Mouse (Mus musculus): ENCODE results near the gene Sgk1. TPM values are rescaled to one million over a fixed set of nuclear protein-coding genes. Genes with fewer than 3 reads are reported as not detected.

The Sgk1 gene
- polyA plus RNA-seq, 1 experiment from 2014 or later, result 16.3 TPM

DNA sequence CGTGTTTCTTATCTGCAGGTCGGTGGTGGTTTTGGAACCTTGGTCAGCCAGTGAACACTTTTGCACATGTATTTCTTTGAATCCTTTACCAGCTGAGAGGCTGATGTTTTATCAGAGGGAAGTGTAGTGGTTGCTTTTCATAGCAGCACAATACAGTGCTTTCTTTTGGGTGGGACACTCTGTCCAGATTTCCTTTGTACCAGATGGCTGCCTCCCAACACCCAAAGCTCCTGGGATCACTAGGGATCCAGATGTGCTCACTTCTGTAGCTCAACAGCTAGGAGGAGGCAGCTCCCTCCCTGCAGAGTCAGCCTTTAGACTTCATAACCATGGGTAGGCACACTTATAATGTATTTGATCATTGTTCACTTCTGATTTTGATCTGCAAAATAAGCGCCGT, 70.5 kb downstream of the Sgk1 start:
- H3K27ac ChIP-seq, result no peak overlapping the region
- no peaks in the 10 kb centered on the region for H3K9me3 ChIP-seq (replicated peaks)
- H3K4me2 ChIP-seq, result no peak overlapping the region
- no peak for ATAC-seq
- no peak overlapping the region for H3K4me3 ChIP-seq
- H3K4me1 ChIP-seq, result no peaks in the 10 kb centered on the region
- no peak overlapping the region for H3K9ac ChIP-seq
- H3K27me3 ChIP-seq, result no peaks in the 10 kb centered on the region
- WGBS, result 85% methylated on average over 4 of the region's 4 CpGs
- H3K36me3 ChIP-seq (ENCODE audit: poor library complexity, severe bottlenecking), result no peaks in the 10 kb centered on the region

DNA sequence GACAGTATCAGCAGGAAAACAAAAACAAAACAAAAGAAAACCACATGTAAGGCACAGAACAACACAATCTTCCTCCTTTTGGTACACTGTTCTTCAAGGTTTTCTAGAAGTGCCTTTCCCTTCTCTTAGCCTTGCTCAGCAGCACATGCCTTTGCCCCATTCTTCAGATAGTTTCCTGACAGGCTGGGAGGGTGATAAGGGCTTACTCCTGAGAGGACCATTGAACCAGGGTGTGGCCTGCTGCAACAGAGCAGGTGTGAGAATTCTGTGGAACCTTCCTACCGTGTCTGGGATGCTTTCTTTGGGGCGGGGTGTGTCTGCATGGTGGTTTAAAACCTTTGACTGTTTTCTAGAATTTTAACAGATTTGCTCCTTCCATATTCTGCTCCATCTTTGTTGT, 79.1 kb downstream of the Sgk1 start:
- H3K27ac ChIP-seq, result no peak overlapping the region
- H3K27me3 ChIP-seq, result no peaks in the 10 kb centered on the region
- no peak overlapping the region for H3K4me2 ChIP-seq
- no peak for ATAC-seq
- no peaks in the 10 kb centered on the region for H3K36me3 ChIP-seq (ENCODE audit: poor library complexity, severe bottlenecking)
- H3K4me3 ChIP-seq, result no peak overlapping the region
- WGBS, result 79% methylated on average over 2 of the region's 2 CpGs
- no peaks in the 10 kb centered on the region for H3K9me3 ChIP-seq (replicated peaks)
- no peaks in the 10 kb centered on the region for H3K4me1 ChIP-seq
- no peak overlapping the region for H3K9ac ChIP-seq

DNA sequence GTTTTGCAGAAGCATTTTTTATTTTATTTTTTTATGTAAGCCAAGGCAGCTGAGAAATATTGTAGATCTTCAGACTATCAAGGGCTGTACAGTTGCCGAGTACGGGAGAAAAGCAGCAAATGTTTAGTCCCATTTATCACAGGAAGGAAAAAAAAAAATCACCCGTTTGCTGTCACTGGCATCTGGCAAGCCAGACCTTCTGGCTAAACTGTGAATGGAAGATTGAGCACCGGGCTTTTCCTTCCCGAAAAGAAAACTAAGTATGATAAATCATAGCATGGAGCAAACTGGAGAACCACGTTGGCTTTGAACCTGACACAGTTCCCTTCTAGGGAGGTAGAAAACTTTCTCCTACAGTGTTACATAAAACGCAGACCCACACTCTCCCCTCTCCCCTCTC, 81.0 kb downstream of the Sgk1 start:
- Histone ChIP-seq H3K9ac (no peak overlapping the region), H3K9me3 (replicated peaks) (no peaks in the 10 kb centered on the region), H3K4me2 (no peak overlapping the region), H3K27me3 (no peaks in the 10 kb centered on the region), H3K36me3 (ENCODE audit: poor library complexity, severe bottlenecking) (no peaks in the 10 kb centered on the region), H3K4me1 (no peaks in the 10 kb centered on the region), H3K27ac (no peak overlapping the region), H3K4me3 (no peak overlapping the region)
- 86% methylated on average over 7 of the region's 7 CpGs for WGBS
- no peak for ATAC-seq

DNA sequence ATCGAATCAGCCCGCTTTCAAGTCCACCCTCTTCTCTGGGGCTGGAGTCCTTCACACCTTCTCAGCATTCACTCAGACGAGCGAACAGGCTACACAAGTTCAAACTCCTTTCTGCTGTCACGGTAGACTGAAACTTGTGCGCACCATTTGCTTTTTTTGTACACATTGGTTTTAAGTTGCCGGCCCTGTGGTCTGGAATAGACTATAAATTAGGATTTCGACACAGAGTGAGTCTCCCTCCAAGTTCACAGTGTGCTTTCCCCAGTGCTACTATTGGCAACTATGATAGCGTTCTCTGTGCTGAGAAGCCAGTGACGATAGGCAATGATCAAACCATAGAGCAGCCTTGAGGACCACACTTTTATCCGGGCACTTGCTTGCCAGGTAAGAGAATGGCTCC, 91.7 kb downstream of the Sgk1 start:
- Histone ChIP-seq H3K4me1 (no peaks in the 10 kb centered on the region), H3K4me3 (no peak overlapping the region), H3K36me3 (ENCODE audit: poor library complexity, severe bottlenecking) (no peaks in the 10 kb centered on the region), H3K9ac (no peak overlapping the region), H3K4me2 (no peak overlapping the region), H3K27me3 (no peaks in the 10 kb centered on the region), H3K27ac (no peak overlapping the region), H3K9me3 (replicated peaks) (no peaks in the 10 kb centered on the region)
- ATAC-seq, result no peak
- 94% methylated on average over 11 of the region's 11 CpGs for WGBS

DNA sequence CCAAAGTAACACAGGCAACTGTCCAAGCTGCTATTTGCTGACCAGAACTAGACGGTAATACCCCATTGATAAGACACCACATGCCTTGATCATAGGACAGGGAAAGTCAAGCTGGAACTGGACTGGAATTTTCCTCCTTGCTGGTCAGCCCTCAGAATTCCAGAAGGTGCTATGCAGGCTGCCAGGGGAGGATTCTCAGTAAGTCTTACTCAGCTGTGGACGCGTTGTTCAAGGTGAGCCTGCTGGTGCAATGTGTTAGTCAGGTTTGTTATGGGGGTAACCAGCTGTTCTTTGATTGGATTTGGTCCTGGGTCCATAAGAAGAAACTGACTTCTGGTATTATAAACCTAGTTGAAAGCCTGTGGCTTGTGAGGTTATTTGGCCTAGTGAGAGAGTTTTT, 92.8 kb downstream of the Sgk1 start:
- Histone ChIP-seq H3K9me3 (replicated peaks) (no peaks in the 10 kb centered on the region), H3K4me2 (no peak overlapping the region), H3K9ac (no peak overlapping the region), H3K4me3 (no peak overlapping the region), H3K27ac (no peak overlapping the region), H3K36me3 (ENCODE audit: poor library complexity, severe bottlenecking) (no peaks in the 10 kb centered on the region), H3K4me1 (no peaks in the 10 kb centered on the region), H3K27me3 (no peaks in the 10 kb centered on the region)
- no peak for ATAC-seq
- 97% methylated on average over 3 of the region's 3 CpGs for WGBS

DNA sequence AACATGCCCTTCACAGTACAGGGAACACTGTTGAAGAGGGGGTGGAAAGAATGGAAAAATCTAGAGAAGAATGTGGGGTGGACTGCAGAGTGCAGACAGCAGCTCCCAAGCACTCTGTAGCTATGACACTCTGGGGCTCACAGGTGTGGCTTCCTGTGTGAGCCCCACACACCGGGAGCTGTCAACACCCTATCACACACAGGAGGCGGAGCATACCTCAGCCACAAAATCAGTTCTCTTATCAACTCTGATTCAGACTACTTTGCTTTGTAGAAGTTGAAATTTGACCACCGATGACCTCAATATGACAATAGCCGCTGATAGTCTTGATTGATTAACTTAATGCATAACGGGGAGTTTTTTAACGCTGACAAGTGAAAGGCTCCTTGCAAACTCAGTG, 93.4 kb downstream of the Sgk1 start:
- no peak overlapping the region for H3K4me2 ChIP-seq
- no peak overlapping the region for H3K27ac ChIP-seq
- no peak overlapping the region for H3K9ac ChIP-seq
- H3K9me3 ChIP-seq (replicated peaks), result no peaks in the 10 kb centered on the region
- no peaks in the 10 kb centered on the region for H3K4me1 ChIP-seq
- H3K36me3 ChIP-seq (ENCODE audit: poor library complexity, severe bottlenecking), result no peaks in the 10 kb centered on the region
- no peak for ATAC-seq
- H3K4me3 ChIP-seq, result no peak overlapping the region
- no peaks in the 10 kb centered on the region for H3K27me3 ChIP-seq
- 88% methylated on average over 6 of the region's 6 CpGs for WGBS

DNA sequence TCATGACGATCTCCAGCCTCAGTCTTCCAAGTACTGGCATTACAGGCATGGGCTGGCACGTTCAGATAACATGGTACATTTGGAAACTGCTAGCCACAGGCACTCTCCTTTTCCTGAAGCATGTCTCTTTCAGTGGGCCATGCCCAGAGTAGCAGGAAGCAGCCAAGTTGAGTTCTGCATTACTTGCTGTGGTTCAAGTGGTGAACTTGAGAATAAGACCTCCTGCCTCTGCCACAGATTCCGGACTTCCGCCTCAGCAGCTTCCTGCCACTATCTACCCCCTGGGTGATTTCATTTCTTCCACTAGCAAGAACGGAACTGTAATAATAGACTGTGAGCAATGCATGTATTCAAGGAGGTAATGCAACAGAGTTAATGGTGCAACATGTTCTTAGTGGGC, 94.3 kb downstream of the Sgk1 start:
- no peaks in the 10 kb centered on the region for H3K36me3 ChIP-seq (ENCODE audit: poor library complexity, severe bottlenecking)
- no peaks in the 10 kb centered on the region for H3K27me3 ChIP-seq
- ATAC-seq, result no peak
- H3K4me2 ChIP-seq, result no peak overlapping the region
- no peak overlapping the region for H3K4me3 ChIP-seq
- no peak overlapping the region for H3K27ac ChIP-seq
- no peaks in the 10 kb centered on the region for H3K9me3 ChIP-seq (replicated peaks)
- no peaks in the 10 kb centered on the region for H3K4me1 ChIP-seq
- no peak overlapping the region for H3K9ac ChIP-seq
- 92% methylated on average over 5 of the region's 5 CpGs for WGBS

DNA sequence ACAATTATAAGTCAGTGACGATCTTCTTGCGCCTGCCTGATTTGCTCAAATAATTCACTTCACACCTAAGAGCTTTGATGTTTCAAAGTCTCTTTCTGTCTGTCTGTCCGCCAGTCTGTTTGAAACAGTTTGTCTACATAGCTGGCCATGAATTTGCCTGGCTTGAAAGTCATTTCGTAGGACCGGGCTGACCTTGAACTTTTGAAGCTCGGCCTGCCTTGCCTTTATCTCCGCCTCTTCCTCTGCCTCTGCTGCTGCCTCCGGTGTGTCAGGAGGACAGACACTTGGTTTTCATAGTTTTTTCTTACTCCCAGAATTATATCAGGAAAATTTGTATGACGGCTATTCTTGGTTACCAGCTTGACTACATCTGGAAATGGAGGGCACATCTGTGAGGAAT, 96.4 kb downstream of the Sgk1 start:
- Histone ChIP-seq H3K4me3 (no peak overlapping the region), H3K9ac (no peak overlapping the region), H3K27ac (no peak overlapping the region), H3K4me2 (no peak overlapping the region), H3K9me3 (replicated peaks) (no peaks in the 10 kb centered on the region), H3K4me1 (no peaks in the 10 kb centered on the region), H3K36me3 (ENCODE audit: poor library complexity, severe bottlenecking) (no peaks in the 10 kb centered on the region), H3K27me3 (no peaks in the 10 kb centered on the region)
- 91% methylated on average over 9 of the region's 9 CpGs for WGBS
- no peak for ATAC-seq

DNA sequence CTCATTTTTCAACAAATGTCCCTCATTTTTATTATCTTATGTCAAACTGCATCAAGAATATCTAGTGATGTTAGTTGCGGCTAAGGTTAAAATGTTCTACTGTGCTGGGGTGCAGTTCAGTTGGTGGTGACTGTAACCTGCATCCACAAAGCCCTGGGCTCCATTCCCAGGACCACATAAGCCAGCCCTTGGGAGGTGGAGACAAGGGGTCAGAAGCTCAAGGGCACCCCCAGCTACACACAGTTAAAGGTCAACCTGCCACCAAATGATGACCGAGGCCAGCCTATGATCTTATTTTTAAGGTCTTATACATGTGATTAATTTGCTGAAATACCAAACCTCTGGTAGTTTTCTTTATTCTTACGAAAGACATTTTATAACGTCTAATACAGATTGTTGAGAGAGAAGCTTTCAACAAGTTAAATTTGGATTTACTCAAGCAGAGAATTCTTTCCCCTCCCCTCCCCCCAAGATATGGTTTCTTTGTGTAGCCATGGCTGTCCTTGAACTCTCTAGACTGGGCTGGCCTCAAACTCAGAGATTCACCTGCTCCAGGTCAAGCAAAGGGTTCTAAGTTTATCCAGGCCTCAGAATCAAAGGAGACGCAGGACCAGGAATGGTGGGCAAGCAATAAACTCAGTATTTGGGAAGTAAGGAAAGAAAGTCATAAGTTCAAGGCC, 97.4 kb downstream of the Sgk1 start:
- no peak for ATAC-seq
- Histone ChIP-seq H3K9me3 (replicated peaks) (no peaks in the 10 kb centered on the region), H3K4me1 (no peaks in the 10 kb centered on the region), H3K4me3 (no peak overlapping the region), H3K27me3 (no peaks in the 10 kb centered on the region), H3K36me3 (ENCODE audit: poor library complexity, severe bottlenecking) (no peaks in the 10 kb centered on the region), H3K9ac (no peak overlapping the region), H3K4me2 (no peak overlapping the region), H3K27ac (no peak overlapping the region)
- 94% methylated on average over 5 of the region's 5 CpGs for WGBS

DNA sequence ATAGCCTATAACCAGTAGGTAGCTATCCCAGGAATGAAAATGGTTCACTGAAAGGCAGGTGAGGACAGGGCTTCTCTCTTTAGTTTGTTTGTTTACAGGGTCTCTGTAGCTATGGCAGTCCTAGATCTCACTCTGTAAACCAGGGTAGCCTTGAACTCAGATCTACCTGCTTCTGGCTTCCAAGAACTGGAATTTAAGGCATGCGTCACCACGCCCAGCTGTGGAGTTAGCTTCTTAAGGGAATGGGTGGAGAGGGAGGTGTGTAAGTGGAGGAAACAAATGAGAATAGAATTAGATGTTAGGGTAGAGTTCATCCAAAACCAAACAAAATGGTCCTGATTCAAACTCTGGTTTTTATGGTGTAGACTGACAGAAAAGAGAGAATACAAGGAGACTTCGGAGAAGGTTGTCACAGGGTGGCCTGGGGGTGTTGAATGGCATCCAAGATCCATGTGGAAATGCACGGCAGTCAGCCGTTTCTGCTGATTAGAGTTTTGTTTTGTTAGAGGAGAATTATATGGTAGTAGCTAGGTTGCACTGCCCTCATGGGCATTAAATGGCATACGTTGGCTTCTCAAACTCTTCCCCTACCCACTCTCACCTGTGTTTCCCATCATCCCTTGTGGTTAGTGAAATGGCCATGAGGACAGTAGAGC, 98.9 kb downstream of the Sgk1 start:
- Histone ChIP-seq H3K4me2 (no peak overlapping the region), H3K27me3 (no peaks in the 10 kb centered on the region), H3K27ac (no peak overlapping the region), H3K4me3 (no peak overlapping the region), H3K4me1 (no peaks in the 10 kb centered on the region), H3K9me3 (replicated peaks) (no peaks in the 10 kb centered on the region), H3K9ac (no peak overlapping the region), H3K36me3 (ENCODE audit: poor library complexity, severe bottlenecking) (no peaks in the 10 kb centered on the region)
- no peak for ATAC-seq
- 84% methylated on average over 6 of the region's 6 CpGs for WGBS

DNA sequence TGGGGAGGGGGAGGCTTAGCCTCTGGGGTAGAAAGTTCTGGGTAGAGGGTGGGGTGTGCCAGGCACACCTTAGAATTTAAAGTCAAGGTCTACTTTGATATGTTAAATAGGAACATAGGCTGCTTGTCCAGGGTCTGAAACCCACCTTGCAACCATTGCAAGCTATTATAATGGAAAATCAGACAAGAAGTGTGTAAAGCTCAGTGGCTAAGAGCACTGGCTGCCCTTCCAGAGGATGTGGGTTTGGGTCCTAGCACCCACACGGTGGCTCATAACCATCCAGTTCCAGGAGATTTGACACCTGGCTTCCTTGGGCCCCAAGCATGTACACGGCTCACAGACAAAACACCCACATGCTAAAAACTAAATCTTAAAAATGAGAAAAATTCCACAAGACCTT, 100.3 kb downstream of the Sgk1 start:
- no peaks in the 10 kb centered on the region for H3K27me3 ChIP-seq
- 91% methylated on average over 2 of the region's 2 CpGs for WGBS

DNA sequence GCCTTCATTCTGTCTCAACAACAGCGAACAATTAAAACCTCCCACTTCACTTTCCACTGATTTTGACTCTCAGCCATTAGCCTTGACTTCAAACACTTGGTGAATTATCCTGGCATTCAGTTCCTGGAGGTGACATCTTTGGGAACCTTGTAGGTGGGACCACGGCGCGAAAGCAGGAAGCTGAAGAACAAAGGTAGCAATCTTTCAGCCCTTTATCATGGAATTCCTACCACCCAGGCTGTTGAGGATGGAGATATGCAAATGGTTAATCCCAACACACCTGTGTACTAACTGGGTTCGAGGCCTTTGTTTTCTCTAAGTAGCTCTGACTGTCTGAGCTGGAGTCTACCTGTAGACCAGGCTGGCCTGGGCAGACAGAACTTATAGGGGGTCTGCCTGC, 106.5 kb downstream of the Sgk1 start:
- Histone ChIP-seq H3K4me2 (no peak overlapping the region), H3K36me3 (ENCODE audit: poor library complexity, severe bottlenecking) (no peaks in the 10 kb centered on the region), H3K4me1 (peaks cover 11% of the 10 kb centered on the region), H3K27ac (no peak overlapping the region), H3K9ac (no peak overlapping the region), H3K27me3 (peaks cover 19% of the 10 kb centered on the region), H3K9me3 (replicated peaks) (no peaks in the 10 kb centered on the region), H3K4me3 (no peak overlapping the region)
- no peak for ATAC-seq
- WGBS, result 75% methylated on average over 5 of the region's 5 CpGs

More for the DNA sequence above, 100.3 kb downstream of the Sgk1 start:
- no peak overlapping the region for H3K4me2 ChIP-seq
- no peak for ATAC-seq
- H3K4me3 ChIP-seq, result no peak overlapping the region
- H3K4me1 ChIP-seq, result no peaks in the 10 kb centered on the region
- H3K36me3 ChIP-seq (ENCODE audit: poor library complexity, severe bottlenecking), result no peaks in the 10 kb centered on the region
- no peak overlapping the region for H3K9ac ChIP-seq
- H3K27ac ChIP-seq, result no peak overlapping the region
- H3K9me3 ChIP-seq (replicated peaks), result no peaks in the 10 kb centered on the region

DNA sequence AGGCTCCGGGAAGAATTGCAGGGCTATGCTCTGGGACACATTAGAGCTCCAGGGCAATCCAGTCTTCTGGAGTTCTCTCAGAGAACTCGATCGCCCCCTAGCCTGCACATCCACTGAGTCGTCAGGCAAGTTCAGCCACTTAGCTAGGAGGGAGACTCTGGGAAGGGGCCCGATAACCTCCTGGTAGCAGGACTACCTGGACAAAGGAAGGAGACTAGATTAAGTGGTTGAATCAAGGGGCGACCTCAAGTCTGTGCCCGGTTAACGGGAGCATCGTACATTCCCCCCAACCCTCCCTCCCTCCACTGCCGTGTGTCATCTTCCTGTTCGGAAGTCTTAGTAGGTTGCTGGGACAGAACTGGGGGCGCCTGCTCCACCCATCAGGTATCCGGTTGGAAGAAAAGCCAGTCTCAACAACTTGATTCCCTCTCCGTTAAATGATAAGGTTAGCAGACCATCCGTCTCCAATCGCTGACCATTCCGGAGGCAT, 109.4 kb downstream of the Sgk1 start:
- Histone ChIP-seq H3K27me3 (peaks cover 19% of the 10 kb centered on the region), H3K4me1 (peaks cover 11% of the 10 kb centered on the region), H3K9me3 (replicated peaks) (no peaks in the 10 kb centered on the region), H3K4me2 (peak overlapping the region; percentile 52), H3K4me3 (peak overlapping the region; percentile 21; the same call in 1 of the 2 replicates), H3K36me3 (ENCODE audit: poor library complexity, severe bottlenecking) (0 out of 2 replicates have a peak, but pooled peaks cover under 1% of the 10 kb centered on the region), H3K9ac (no peak overlapping the region), H3K27ac (no peak overlapping the region)
- WGBS, result 12% methylated on average over 17 of the region's 17 CpGs
- no peak for ATAC-seq
